Mouse (Mus musculus) 416B (cell line): ENCODE data around the gene Pde4a.
A peak's percentile ranks its signal among the peaks of the same experiment; 100 is the strongest.
"Not testable (repeated sequence)": the region's sequence is repeated elsewhere in the genome, so short reads cannot be mapped to it uniquely, and the experiment has no call there.

Source experiments
- DNase-seq: peaks from one replicate; pipeline ENCODE4 v3.0.0; 2011; ENCODE audit warnings: low read depth

Gene Pde4a

DNA sequence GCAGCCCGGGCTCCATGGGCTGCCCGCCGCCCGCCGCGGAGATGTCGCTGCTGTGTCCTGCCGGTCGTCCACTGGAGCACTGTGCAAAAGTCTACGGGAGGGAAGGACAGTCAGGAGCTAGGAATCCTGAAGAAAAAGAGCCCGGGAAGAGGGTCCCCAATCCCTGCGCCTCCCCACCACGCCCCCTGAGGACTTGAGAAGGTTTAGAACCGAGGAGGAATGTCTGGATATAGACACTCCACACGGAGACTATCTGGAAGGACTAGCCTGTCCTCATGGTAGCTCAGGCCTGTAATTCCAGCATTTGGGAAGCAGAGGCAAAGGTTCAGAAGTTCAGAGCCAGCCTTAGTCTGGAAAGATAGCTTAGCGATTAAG, 79.6 kb downstream of the Pde4a start:
- DNase-seq: no peak

DNA sequence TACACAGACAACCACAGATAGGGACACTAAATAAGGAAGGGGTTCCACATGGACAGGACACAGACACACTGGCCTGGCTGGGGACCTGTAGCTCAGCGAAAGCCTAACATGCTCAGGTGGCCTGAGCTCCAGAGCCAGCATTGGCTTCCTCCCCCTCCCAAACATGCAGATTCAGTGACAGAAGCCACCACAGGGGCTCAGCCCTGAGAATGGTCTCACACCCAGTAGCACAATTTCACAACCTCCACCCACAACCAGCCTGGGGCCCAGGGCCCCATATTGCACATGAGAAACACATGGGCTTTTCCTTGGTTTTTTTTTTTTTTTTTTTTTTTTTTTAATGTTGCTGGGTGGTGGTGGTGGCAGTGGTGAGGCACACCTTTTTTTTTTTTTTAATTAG, 80.8 kb downstream of the Pde4a start:
- peak; percentile 24 for DNase-seq

DNA sequence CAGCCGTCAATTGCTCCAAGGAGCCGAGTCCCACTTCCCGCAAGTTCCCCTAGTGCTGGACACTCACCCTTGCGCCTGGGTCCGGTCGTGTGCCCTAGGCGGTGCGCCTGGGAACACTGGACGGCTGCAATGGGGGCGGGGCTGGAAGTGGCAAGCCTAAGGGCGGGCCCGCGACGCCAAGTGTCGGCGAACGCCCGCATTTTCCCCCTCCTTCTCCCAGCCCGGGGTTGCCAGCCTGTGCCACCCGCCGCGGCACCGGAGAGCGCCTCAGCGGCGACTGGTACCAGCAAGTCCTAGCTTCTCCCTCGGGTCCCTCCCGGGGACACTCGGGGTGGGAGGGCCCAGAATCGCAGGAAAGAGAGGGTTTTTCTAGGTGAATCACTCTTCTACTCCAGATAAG, 82.8 kb downstream of the Pde4a start, which contains the start of gene S1pr5:
TSS of gene S1pr5 (minus strand) at position 118 of the 400 bp plus-strand sequence.
- DNase-seq: no peak

DNA sequence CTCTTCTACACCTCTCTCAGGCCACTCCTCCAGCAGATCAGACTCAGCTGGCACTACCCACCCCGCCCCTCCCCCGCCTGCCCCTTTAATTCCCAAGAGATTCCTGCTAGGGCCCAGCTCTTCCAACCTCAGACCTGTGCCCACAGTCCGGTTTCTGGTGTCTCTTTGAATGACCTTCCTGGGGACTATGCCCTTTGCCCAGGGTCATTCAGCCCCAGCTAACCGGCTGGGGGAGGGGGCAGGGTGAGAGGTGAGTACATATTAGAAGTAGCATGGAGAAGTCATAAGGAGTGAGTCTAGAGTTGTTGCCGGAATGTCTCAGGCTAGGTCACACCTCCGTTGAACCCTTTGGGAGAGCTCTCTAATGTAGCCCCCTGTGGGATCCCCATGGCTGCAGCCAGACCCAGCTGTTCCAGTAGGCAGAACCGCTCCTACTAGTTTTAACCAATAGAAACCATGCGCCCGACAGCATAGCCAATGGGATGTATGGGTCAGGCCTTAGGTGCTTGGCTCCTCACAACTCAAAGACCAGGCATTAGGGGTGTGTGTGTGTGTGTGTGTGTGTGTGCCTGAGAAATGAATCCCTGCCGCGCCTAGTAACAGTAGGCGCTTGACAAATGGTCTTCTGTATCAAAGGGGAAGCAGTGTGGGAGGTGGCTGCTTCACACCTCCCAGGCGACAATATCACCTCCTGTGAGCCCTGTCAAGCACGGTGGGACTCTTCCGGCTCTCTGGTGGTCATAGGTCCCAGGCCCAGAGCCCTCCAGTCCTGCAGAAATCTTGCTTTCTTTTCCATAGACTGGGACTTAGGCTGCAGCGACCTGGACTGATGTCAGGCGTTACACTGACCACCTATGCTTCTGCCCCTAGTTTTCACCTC, 84.4 kb downstream of the Pde4a start:
- no peak for DNase-seq

DNA sequence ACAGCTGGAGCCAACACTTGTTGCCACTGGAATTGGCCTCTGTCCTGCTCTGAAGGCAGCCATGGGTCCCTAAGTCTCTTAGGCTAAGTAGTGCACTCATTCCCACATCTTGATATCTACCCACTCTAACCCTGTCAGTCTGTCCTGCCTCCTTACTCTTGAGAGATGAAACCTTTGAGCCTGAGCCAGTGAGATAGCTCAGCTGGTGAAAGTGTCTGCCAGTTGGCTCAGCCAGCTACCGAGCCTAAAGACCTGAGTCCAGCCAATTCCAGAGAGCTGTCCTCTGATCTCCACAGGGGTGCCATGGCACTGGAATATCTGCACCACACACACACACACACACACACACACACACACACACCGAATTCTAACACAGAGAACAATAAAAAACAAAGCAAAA, 85.0 kb downstream of the Pde4a start:
- DNase-seq: no peak

DNA sequence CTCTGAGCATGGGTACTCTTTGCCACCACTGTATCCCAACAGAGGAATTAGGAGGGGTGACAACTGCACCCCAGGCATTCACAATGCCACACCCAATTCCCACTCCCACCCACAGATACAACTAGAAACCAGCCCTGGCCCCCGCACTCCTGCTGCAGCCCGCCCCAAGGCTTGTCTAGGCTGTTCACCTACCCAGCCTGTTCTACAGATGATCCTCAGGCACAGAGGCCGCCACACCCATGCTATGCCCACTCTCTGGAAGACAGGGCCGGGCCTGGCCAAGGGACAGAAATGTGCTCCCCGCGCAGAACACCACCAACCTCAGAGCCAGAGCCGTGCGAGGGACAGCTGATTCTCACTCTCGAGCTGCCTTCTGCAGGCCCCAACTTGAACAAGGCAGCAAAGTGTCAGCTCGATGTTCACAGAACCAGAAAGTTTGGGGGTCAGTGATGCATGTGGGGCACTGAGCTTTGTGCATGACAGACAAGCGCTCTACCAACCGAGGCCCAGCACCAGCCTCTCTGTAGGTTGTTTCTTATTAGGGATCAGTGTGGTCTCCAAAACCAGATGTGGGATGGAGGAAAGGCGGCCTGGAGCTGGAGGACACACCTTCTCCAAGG, 85.7 kb downstream of the Pde4a start:
- no peak for DNase-seq

DNA sequence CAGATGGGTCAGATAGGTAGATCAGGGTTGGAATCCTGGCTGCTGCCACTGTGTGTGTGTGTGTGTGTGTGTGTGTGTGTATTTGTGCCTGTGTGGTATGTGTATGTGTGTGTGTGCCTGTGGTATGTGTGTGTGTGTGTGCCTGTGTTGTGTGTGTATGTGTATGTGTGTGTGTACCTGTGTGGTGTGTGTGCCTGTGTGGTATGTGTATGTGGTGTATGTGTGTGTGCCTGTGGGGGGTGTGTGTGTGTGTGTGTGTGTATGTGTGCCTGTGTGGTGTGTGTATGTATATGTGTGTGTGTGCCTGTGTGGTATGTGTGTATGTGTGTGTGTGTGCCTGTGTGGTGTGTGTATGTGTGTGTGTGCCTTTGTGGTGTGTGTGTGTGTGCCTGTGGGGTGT, 89.2 kb downstream of the Pde4a start:
- DNase-seq: no peak

DNA sequence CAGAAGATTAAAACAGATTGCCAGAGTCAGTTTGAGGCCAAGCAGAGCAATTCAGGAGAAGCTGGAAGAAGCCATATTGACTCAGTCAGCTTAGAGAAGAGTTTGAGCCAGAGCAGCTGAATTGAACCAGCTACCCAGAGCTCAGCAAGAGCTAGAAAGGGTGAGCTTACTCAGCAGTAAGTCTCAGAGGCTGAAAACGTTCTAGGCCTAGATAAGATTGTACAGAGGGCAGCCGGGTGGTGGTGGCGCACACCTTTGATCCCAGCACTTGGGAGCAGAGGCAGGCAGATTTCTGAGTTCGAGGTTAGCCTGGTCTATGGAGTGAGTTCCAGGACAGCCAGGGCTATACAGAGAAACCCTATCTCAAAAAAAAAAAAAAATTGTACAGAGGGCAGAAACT, 90.8 kb downstream of the Pde4a start:
- DNase-seq: not testable (repeated sequence)

DNA sequence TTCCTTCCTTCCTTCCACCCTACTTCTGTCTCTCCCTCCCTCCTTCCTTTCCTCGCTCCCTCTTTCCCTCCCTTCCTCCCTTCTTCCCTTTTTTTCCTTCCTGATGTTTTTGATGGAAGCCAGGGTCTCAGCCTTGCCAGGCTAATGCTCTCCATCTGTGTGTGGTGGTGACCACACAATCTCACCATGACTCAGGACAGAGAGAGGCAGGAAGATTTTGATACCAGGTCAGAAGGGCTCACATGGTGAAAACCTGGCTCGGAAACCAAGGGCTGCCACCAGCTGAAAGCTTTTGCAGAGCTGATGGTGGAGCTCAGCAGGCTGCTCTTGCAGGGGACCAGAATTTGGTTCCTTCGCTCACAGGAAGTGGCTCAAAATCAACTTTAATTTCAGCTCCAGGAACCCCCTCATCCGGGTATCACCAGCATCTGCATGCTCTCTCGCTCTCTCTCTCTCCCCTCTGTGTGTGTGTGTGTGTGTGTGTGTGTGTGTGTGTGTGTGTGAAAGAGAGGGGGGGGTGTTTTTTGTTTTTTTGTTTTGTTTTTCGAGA, 95.1 kb downstream of the Pde4a start:
- DNase-seq: peak; percentile 64

DNA sequence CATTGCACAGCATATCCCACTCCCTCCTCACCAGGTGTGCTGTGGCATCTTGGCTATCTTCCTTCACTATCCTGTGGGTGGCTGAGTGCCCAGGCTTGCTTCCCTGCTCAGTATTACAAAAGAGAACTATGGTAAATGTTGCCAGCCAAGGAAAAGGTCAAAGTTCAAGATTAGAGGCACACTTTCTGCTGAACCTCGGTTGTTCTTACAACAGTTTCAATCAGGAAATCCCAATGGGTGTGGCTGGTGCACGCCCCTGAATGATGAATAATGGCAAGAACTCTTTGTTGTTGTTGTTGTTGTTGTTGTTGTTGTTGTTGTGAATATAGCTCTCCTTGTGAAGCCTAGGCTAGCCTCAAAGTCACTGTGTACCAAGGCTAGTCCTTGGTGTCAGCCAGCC, 96.3 kb downstream of the Pde4a start:
- peak; percentile 25 for DNase-seq
